Mouse (Mus musculus): ENCODE data around the gene Dnm3. TPM values are rescaled to one million over a fixed set of nuclear protein-coding genes. Genes with fewer than 3 reads are reported as not detected.

Gene Dnm3
- polyA plus RNA-seq, 1 experiment from 2014 or later: 1.6 TPM

- peak overlapping the region; percentile 8 to 64; a peak in 2 of 4 replicates for H3K4me3 ChIP-seq (ENCODE audit: control insufficient read depth in 1 of 2, insufficient read depth in 1 of 2, low read depth in 1 of 2, low read length in 2 of 2)
- no peak for ATAC-seq (ENCODE audit: insufficient number of reproducible peaks, insufficient read depth, low FRiP score, low read depth)
- no peaks in the 10 kb centered on the region for H3K36me3 ChIP-seq (ENCODE audit: control insufficient read depth, insufficient read depth, low read length)
- no peak overlapping the region for H3K27ac ChIP-seq (replicated peaks in 1 of 2; ENCODE audit: control insufficient read depth in 1 of 2, insufficient read depth in 1 of 2, low read depth in 2 of 2, low read length in 2 of 2)
- H3K9me3 ChIP-seq (ENCODE audit: control insufficient read depth, low read length): no peaks in the 10 kb centered on the region
- peaks cover 26% of the 10 kb centered on the region for H3K27me3 ChIP-seq (ENCODE audit: control insufficient read depth, insufficient read depth, low read length)
- peak overlapping the region; percentile 99 for H3K4me2 ChIP-seq (ENCODE audit: low read length)
- 3% methylated on average over 19 of the region's 19 CpGs for WGBS
- H3K4me1 ChIP-seq (ENCODE audit: control insufficient read depth in 2 of 2, insufficient read depth in 2 of 2, low read length in 2 of 2): peaks cover 0 to 2% of the 10 kb centered on the region in 2 experiments; a peak in 1 of 4 replicates
- H3K9ac ChIP-seq (ENCODE audit: low read length): peak overlapping the region; percentile 71; the same call in 1 of the 2 replicates
Measured at GRCm38 (mm10) chr1:162476531-162477080, 1.2 kb downstream of the Dnm3 start.

GRCm38 (mm10) chr1:162472949-162473348 lies 4.9 kb downstream of the Dnm3 start:
- Histone ChIP-seq H3K27ac (replicated peaks in 1 of 2; ENCODE audit: control insufficient read depth in 1 of 2, insufficient read depth in 1 of 2, low read depth in 2 of 2, low read length in 2 of 2) (no peak overlapping the region), H3K9ac (ENCODE audit: low read length) (no peak overlapping the region), H3K36me3 (ENCODE audit: control insufficient read depth, insufficient read depth, low read length) (no peaks in the 10 kb centered on the region), H3K27me3 (ENCODE audit: control insufficient read depth, insufficient read depth, low read length) (peaks cover 26% of the 10 kb centered on the region), H3K4me3 (ENCODE audit: control insufficient read depth in 1 of 2, insufficient read depth in 1 of 2, low read depth in 1 of 2, low read length in 2 of 2) (no peak overlapping the region), H3K4me2 (ENCODE audit: low read length) (no peak overlapping the region), H3K9me3 (ENCODE audit: control insufficient read depth, low read length) (no peaks in the 10 kb centered on the region), H3K4me1 (ENCODE audit: control insufficient read depth in 2 of 2, insufficient read depth in 2 of 2, low read length in 2 of 2) (peaks cover 0 to 2% of the 10 kb centered on the region in 2 experiments; a peak in 1 of 4 replicates)
- no peak for ATAC-seq (ENCODE audit: insufficient number of reproducible peaks, insufficient read depth, low FRiP score, low read depth)
- 78% methylated on average over 1 of the region's 1 CpGs for WGBS

- no peaks in the 10 kb centered on the region for H3K9me3 ChIP-seq (ENCODE audit: control insufficient read depth, low read length)
- H3K4me1 ChIP-seq (ENCODE audit: control insufficient read depth in 2 of 2, insufficient read depth in 2 of 2, low read length in 2 of 2): no peaks in the 10 kb centered on the region
- H3K4me2 ChIP-seq (ENCODE audit: low read length): no peak overlapping the region
- peaks cover 14% of the 10 kb centered on the region for H3K27me3 ChIP-seq (ENCODE audit: control insufficient read depth, insufficient read depth, low read length)
- no peak for ATAC-seq (ENCODE audit: insufficient number of reproducible peaks, insufficient read depth, low FRiP score, low read depth)
- no peak overlapping the region for H3K9ac ChIP-seq (ENCODE audit: low read length)
- H3K4me3 ChIP-seq (ENCODE audit: control insufficient read depth in 1 of 2, insufficient read depth in 1 of 2, low read depth in 1 of 2, low read length in 2 of 2): no peak overlapping the region
- H3K36me3 ChIP-seq (ENCODE audit: control insufficient read depth, insufficient read depth, low read length): no peaks in the 10 kb centered on the region
- H3K27ac ChIP-seq (replicated peaks in 1 of 2; ENCODE audit: control insufficient read depth in 1 of 2, insufficient read depth in 1 of 2, low read depth in 2 of 2, low read length in 2 of 2): no peak overlapping the region
Measured at GRCm38 (mm10) chr1:162471089-162471488, 6.7 kb downstream of the Dnm3 start.

GRCm38 (mm10) chr1:162469752-162470280 lies 8.0 kb downstream of the Dnm3 start:
- no peaks in the 10 kb centered on the region for H3K36me3 ChIP-seq (ENCODE audit: control insufficient read depth, insufficient read depth, low read length)
- no peaks in the 10 kb centered on the region for H3K4me1 ChIP-seq (ENCODE audit: control insufficient read depth in 2 of 2, insufficient read depth in 2 of 2, low read length in 2 of 2)
- no peak overlapping the region for H3K9ac ChIP-seq (ENCODE audit: low read length)
- 52% methylated on average over 2 of the region's 2 CpGs for whole genome bisulfite sequencing
- no peak overlapping the region for H3K4me2 ChIP-seq (ENCODE audit: low read length)
- H3K9me3 ChIP-seq (ENCODE audit: control insufficient read depth, low read length): no peaks in the 10 kb centered on the region
- H3K27me3 ChIP-seq (ENCODE audit: control insufficient read depth, insufficient read depth, low read length): peaks cover 4% of the 10 kb centered on the region; the same call in 1 of the 2 replicates
- no peak overlapping the region for H3K4me3 ChIP-seq (ENCODE audit: control insufficient read depth in 1 of 2, insufficient read depth in 1 of 2, low read depth in 1 of 2, low read length in 2 of 2)
- H3K27ac ChIP-seq (replicated peaks in 1 of 2; ENCODE audit: control insufficient read depth in 1 of 2, insufficient read depth in 1 of 2, low read depth in 2 of 2, low read length in 2 of 2): no peak overlapping the region
- ATAC-seq (ENCODE audit: insufficient number of reproducible peaks, insufficient read depth, low FRiP score, low read depth): no peak

GRCm38 (mm10) chr1:162463676-162464075 lies 14.2 kb downstream of the Dnm3 start:
- H3K9ac ChIP-seq (ENCODE audit: low read length): no peak overlapping the region
- H3K4me1 ChIP-seq (ENCODE audit: control insufficient read depth in 2 of 2, insufficient read depth in 2 of 2, low read length in 2 of 2): no peaks in the 10 kb centered on the region
- no peak overlapping the region for H3K4me3 ChIP-seq (ENCODE audit: control insufficient read depth in 1 of 2, insufficient read depth in 1 of 2, low read depth in 1 of 2, low read length in 2 of 2)
- no peaks in the 10 kb centered on the region for H3K27me3 ChIP-seq (ENCODE audit: control insufficient read depth, insufficient read depth, low read length)
- no peaks in the 10 kb centered on the region for H3K36me3 ChIP-seq (ENCODE audit: control insufficient read depth, insufficient read depth, low read length)
- no peaks in the 10 kb centered on the region for H3K9me3 ChIP-seq (ENCODE audit: control insufficient read depth, low read length)
- no peak overlapping the region for H3K4me2 ChIP-seq (ENCODE audit: low read length)
- no peak for ATAC-seq (ENCODE audit: insufficient number of reproducible peaks, insufficient read depth, low FRiP score, low read depth)
- H3K27ac ChIP-seq (replicated peaks in 1 of 2; ENCODE audit: control insufficient read depth in 1 of 2, insufficient read depth in 1 of 2, low read depth in 2 of 2, low read length in 2 of 2): no peak overlapping the region
- WGBS: 90% methylated on average over 8 of the region's 8 CpGs

- Histone ChIP-seq H3K9me3 (ENCODE audit: control insufficient read depth, low read length) (no peaks in the 10 kb centered on the region), H3K27me3 (ENCODE audit: control insufficient read depth, insufficient read depth, low read length) (no peaks in the 10 kb centered on the region), H3K4me3 (ENCODE audit: control insufficient read depth in 1 of 2, insufficient read depth in 1 of 2, low read depth in 1 of 2, low read length in 2 of 2) (no peak overlapping the region), H3K9ac (ENCODE audit: low read length) (no peak overlapping the region), H3K27ac (replicated peaks in 1 of 2; ENCODE audit: control insufficient read depth in 1 of 2, insufficient read depth in 1 of 2, low read depth in 2 of 2, low read length in 2 of 2) (no peak overlapping the region), H3K36me3 (ENCODE audit: control insufficient read depth, insufficient read depth, low read length) (no peaks in the 10 kb centered on the region), H3K4me1 (ENCODE audit: control insufficient read depth in 2 of 2, insufficient read depth in 2 of 2, low read length in 2 of 2) (no peaks in the 10 kb centered on the region), H3K4me2 (ENCODE audit: low read length) (no peak overlapping the region)
- ATAC-seq (ENCODE audit: insufficient number of reproducible peaks, insufficient read depth, low FRiP score, low read depth): no peak
- WGBS: 85% methylated on average over 2 of the region's 2 CpGs
Measured at GRCm38 (mm10) chr1:162458711-162459110, 19.1 kb downstream of the Dnm3 start.

- Histone ChIP-seq H3K4me3 (ENCODE audit: control insufficient read depth in 1 of 2, insufficient read depth in 1 of 2, low read depth in 1 of 2, low read length in 2 of 2) (no peak overlapping the region), H3K27ac (replicated peaks in 1 of 2; ENCODE audit: control insufficient read depth in 1 of 2, insufficient read depth in 1 of 2, low read depth in 2 of 2, low read length in 2 of 2) (no peak overlapping the region), H3K4me2 (ENCODE audit: low read length) (no peak overlapping the region), H3K4me1 (ENCODE audit: control insufficient read depth in 2 of 2, insufficient read depth in 2 of 2, low read length in 2 of 2) (peaks cover 0 to 2% of the 10 kb centered on the region in 2 experiments; a peak in 1 of 4 replicates), H3K36me3 (ENCODE audit: control insufficient read depth, insufficient read depth, low read length) (no peaks in the 10 kb centered on the region), H3K27me3 (ENCODE audit: control insufficient read depth, insufficient read depth, low read length) (no peaks in the 10 kb centered on the region), H3K9ac (ENCODE audit: low read length) (no peak overlapping the region), H3K9me3 (ENCODE audit: control insufficient read depth, low read length) (no peaks in the 10 kb centered on the region)
- 81% methylated on average over 6 of the region's 6 CpGs for WGBS
- ATAC-seq (ENCODE audit: insufficient number of reproducible peaks, insufficient read depth, low FRiP score, low read depth): no peak
Measured at GRCm38 (mm10) chr1:162456861-162457260, 21.0 kb downstream of the Dnm3 start.

GRCm38 (mm10) chr1:162456406-162456805 lies 21.4 kb downstream of the Dnm3 start:
- no peak for ATAC-seq (ENCODE audit: insufficient number of reproducible peaks, insufficient read depth, low FRiP score, low read depth)
- H3K4me2 ChIP-seq (ENCODE audit: low read length): no peak overlapping the region
- peaks cover 0 to 2% of the 10 kb centered on the region in 2 experiments; a peak in 1 of 4 replicates for H3K4me1 ChIP-seq (ENCODE audit: control insufficient read depth in 2 of 2, insufficient read depth in 2 of 2, low read length in 2 of 2)
- no peak overlapping the region for H3K4me3 ChIP-seq (ENCODE audit: control insufficient read depth in 1 of 2, insufficient read depth in 1 of 2, low read depth in 1 of 2, low read length in 2 of 2)
- no peaks in the 10 kb centered on the region for H3K36me3 ChIP-seq (ENCODE audit: control insufficient read depth, insufficient read depth, low read length)
- no peak overlapping the region for H3K27ac ChIP-seq (replicated peaks in 1 of 2; ENCODE audit: control insufficient read depth in 1 of 2, insufficient read depth in 1 of 2, low read depth in 2 of 2, low read length in 2 of 2)
- 81% methylated on average over 4 of the region's 4 CpGs for WGBS
- no peak overlapping the region for H3K9ac ChIP-seq (ENCODE audit: low read length)
- H3K27me3 ChIP-seq (ENCODE audit: control insufficient read depth, insufficient read depth, low read length): no peaks in the 10 kb centered on the region
- no peaks in the 10 kb centered on the region for H3K9me3 ChIP-seq (ENCODE audit: control insufficient read depth, low read length)
